Mouse (Mus musculus): ENCODE data around the gene Ddit4. TPM values are rescaled to one million over a fixed set of nuclear protein-coding genes. Genes with fewer than 3 reads are reported as not detected.
A peak's percentile ranks its signal among the peaks of the same experiment; 100 is the strongest.

The Ddit4 gene
- polyA plus RNA-seq, 1 experiment from 2014 or later, result 97.1 TPM

GRCm38 (mm10) chr10:59974191-59974664 is 22.6 kb upstream of the Ddit4 start:
- Histone ChIP-seq H3K9me3 (ENCODE audit: control insufficient read depth, low read length) (no peaks in the 10 kb centered on the region), H3K27ac (ENCODE audit: low read depth, low read length) (peak overlapping the region; percentile 59), H3K9ac (ENCODE audit: low read depth, low read length) (peak overlapping the region; percentile 4; the same call in 1 of the 2 replicates), H3K4me1 (ENCODE audit: control insufficient read depth, insufficient read depth, low read depth, low read length) (peaks cover 27% of the 10 kb centered on the region), H3K27me3 (replicated peaks; ENCODE audit: control insufficient read depth, insufficient read depth, low read length) (no peaks in the 10 kb centered on the region), H3K4me3 (ENCODE audit: low read length) (no peak overlapping the region), H3K4me2 (ENCODE audit: low read length) (0 out of 2 replicates have a peak overlapping the region, but pooled peaks have one; percentile 7), H3K36me3 (ENCODE audit: control insufficient read depth, insufficient read depth, low read length) (no peaks in the 10 kb centered on the region)
- WGBS, result 12% methylated on average over 6 of the region's 6 CpGs
- no peak for ATAC-seq

GRCm38 (mm10) chr10:59973400-59973799 is 21.8 kb upstream of the Ddit4 start:
- ATAC-seq, result no peak
- Histone ChIP-seq H3K9me3 (ENCODE audit: control insufficient read depth, low read length) (no peaks in the 10 kb centered on the region), H3K36me3 (ENCODE audit: control insufficient read depth, insufficient read depth, low read length) (no peaks in the 10 kb centered on the region), H3K4me1 (ENCODE audit: control insufficient read depth, insufficient read depth, low read depth, low read length) (peaks cover 25% of the 10 kb centered on the region), H3K4me3 (ENCODE audit: low read length) (no peak overlapping the region), H3K27ac (ENCODE audit: low read depth, low read length) (no peak overlapping the region), H3K4me2 (ENCODE audit: low read length) (no peak overlapping the region), H3K9ac (ENCODE audit: low read depth, low read length) (no peak overlapping the region), H3K27me3 (replicated peaks; ENCODE audit: control insufficient read depth, insufficient read depth, low read length) (no peaks in the 10 kb centered on the region)
- 91% methylated on average over 4 of the region's 4 CpGs for WGBS

GRCm38 (mm10) chr10:59972999-59973398 is 21.4 kb upstream of the Ddit4 start:
- Histone ChIP-seq H3K9ac (ENCODE audit: low read depth, low read length) (no peak overlapping the region), H3K4me1 (ENCODE audit: control insufficient read depth, insufficient read depth, low read depth, low read length) (peaks cover 22% of the 10 kb centered on the region), H3K36me3 (ENCODE audit: control insufficient read depth, insufficient read depth, low read length) (no peaks in the 10 kb centered on the region), H3K27ac (ENCODE audit: low read depth, low read length) (no peak overlapping the region; the same call in 1 of the 2 replicates), H3K27me3 (replicated peaks; ENCODE audit: control insufficient read depth, insufficient read depth, low read length) (no peaks in the 10 kb centered on the region), H3K4me3 (ENCODE audit: low read length) (no peak overlapping the region), H3K9me3 (ENCODE audit: control insufficient read depth, low read length) (no peaks in the 10 kb centered on the region), H3K4me2 (ENCODE audit: low read length) (no peak overlapping the region)
- no peak for ATAC-seq
- 79% methylated on average over 6 of the region's 6 CpGs for whole genome bisulfite sequencing

GRCm38 (mm10) chr10:59972534-59972933 is 20.9 kb upstream of the Ddit4 start:
- Histone ChIP-seq H3K4me2 (ENCODE audit: low read length) (no peak overlapping the region), H3K36me3 (ENCODE audit: control insufficient read depth, insufficient read depth, low read length) (no peaks in the 10 kb centered on the region), H3K9ac (ENCODE audit: low read depth, low read length) (no peak overlapping the region), H3K27me3 (replicated peaks; ENCODE audit: control insufficient read depth, insufficient read depth, low read length) (no peaks in the 10 kb centered on the region), H3K4me3 (ENCODE audit: low read length) (no peak overlapping the region), H3K27ac (ENCODE audit: low read depth, low read length) (peak overlapping the region; percentile 27; the same call in 1 of the 2 replicates), H3K4me1 (ENCODE audit: control insufficient read depth, insufficient read depth, low read depth, low read length) (peaks cover 22% of the 10 kb centered on the region), H3K9me3 (ENCODE audit: control insufficient read depth, low read length) (no peaks in the 10 kb centered on the region)
- 37% methylated on average over 2 of the region's 2 CpGs for WGBS
- no peak for ATAC-seq

GRCm38 (mm10) chr10:59971813-59972212 is 20.2 kb upstream of the Ddit4 start:
- H3K9me3 ChIP-seq (ENCODE audit: control insufficient read depth, low read length), result no peaks in the 10 kb centered on the region
- no peak overlapping the region for H3K9ac ChIP-seq (ENCODE audit: low read depth, low read length)
- 94% methylated on average over 8 of the region's 8 CpGs for WGBS
- ATAC-seq, result no peak
- H3K4me3 ChIP-seq (ENCODE audit: low read length), result no peak overlapping the region
- H3K27me3 ChIP-seq (replicated peaks; ENCODE audit: control insufficient read depth, insufficient read depth, low read length), result no peaks in the 10 kb centered on the region
- H3K4me2 ChIP-seq (ENCODE audit: low read length), result no peak overlapping the region
- no peak overlapping the region for H3K27ac ChIP-seq (ENCODE audit: low read depth, low read length)
- H3K4me1 ChIP-seq (ENCODE audit: control insufficient read depth, insufficient read depth, low read depth, low read length), result peaks cover 22% of the 10 kb centered on the region
- H3K36me3 ChIP-seq (ENCODE audit: control insufficient read depth, insufficient read depth, low read length), result no peaks in the 10 kb centered on the region

- WGBS, result 28% methylated on average over 6 of the region's 6 CpGs
- Histone ChIP-seq H3K27me3 (replicated peaks; ENCODE audit: control insufficient read depth, insufficient read depth, low read length) (no peaks in the 10 kb centered on the region), H3K27ac (ENCODE audit: low read depth, low read length) (peak overlapping the region; percentile 94), H3K4me2 (ENCODE audit: low read length) (peak overlapping the region; percentile 64), H3K4me3 (ENCODE audit: low read length) (peak overlapping the region; percentile 50), H3K9ac (ENCODE audit: low read depth, low read length) (peak overlapping the region; percentile 87), H3K36me3 (ENCODE audit: control insufficient read depth, insufficient read depth, low read length) (no peaks in the 10 kb centered on the region), H3K9me3 (ENCODE audit: control insufficient read depth, low read length) (no peaks in the 10 kb centered on the region), H3K4me1 (ENCODE audit: control insufficient read depth, insufficient read depth, low read depth, low read length) (peaks cover 22% of the 10 kb centered on the region)
- ATAC-seq, result no peak
Measured at GRCm38 (mm10) chr10:59970450-59971062, 18.9 kb upstream of the Ddit4 start.

GRCm38 (mm10) chr10:59969821-59970449 is 18.3 kb upstream of the Ddit4 start:
- Histone ChIP-seq H3K4me1 (ENCODE audit: control insufficient read depth, insufficient read depth, low read depth, low read length) (peaks cover 25% of the 10 kb centered on the region), H3K4me3 (ENCODE audit: low read length) (peak overlapping the region; percentile 50), H3K36me3 (ENCODE audit: control insufficient read depth, insufficient read depth, low read length) (no peaks in the 10 kb centered on the region), H3K9me3 (ENCODE audit: control insufficient read depth, low read length) (no peaks in the 10 kb centered on the region), H3K4me2 (ENCODE audit: low read length) (peak overlapping the region; percentile 64), H3K27ac (ENCODE audit: low read depth, low read length) (peak overlapping the region; percentile 94), H3K9ac (ENCODE audit: low read depth, low read length) (peak overlapping the region; percentile 87), H3K27me3 (replicated peaks; ENCODE audit: control insufficient read depth, insufficient read depth, low read length) (no peaks in the 10 kb centered on the region)
- WGBS, result under 1% methylated on average over 25 of the region's 25 CpGs
- ATAC-seq, result peak; percentile 79

- Histone ChIP-seq H3K4me1 (ENCODE audit: control insufficient read depth, insufficient read depth, low read depth, low read length) (peaks cover 17% of the 10 kb centered on the region), H3K4me3 (ENCODE audit: low read length) (no peak overlapping the region), H3K27ac (ENCODE audit: low read depth, low read length) (no peak overlapping the region), H3K36me3 (ENCODE audit: control insufficient read depth, insufficient read depth, low read length) (no peaks in the 10 kb centered on the region), H3K9ac (ENCODE audit: low read depth, low read length) (no peak overlapping the region), H3K4me2 (ENCODE audit: low read length) (no peak overlapping the region), H3K27me3 (replicated peaks; ENCODE audit: control insufficient read depth, insufficient read depth, low read length) (no peaks in the 10 kb centered on the region), H3K9me3 (ENCODE audit: control insufficient read depth, low read length) (no peaks in the 10 kb centered on the region)
- ATAC-seq, result no peak
- 80% methylated on average over 6 of the region's 6 CpGs for WGBS
Measured at GRCm38 (mm10) chr10:59967309-59967942, 15.8 kb upstream of the Ddit4 start.

GRCm38 (mm10) chr10:59966743-59967142 is 15.1 kb upstream of the Ddit4 start:
- no peak overlapping the region for H3K27ac ChIP-seq (ENCODE audit: low read depth, low read length)
- H3K4me3 ChIP-seq (ENCODE audit: low read length), result no peak overlapping the region
- H3K9ac ChIP-seq (ENCODE audit: low read depth, low read length), result no peak overlapping the region
- H3K4me1 ChIP-seq (ENCODE audit: control insufficient read depth, insufficient read depth, low read depth, low read length), result peaks cover 17% of the 10 kb centered on the region
- no peaks in the 10 kb centered on the region for H3K9me3 ChIP-seq (ENCODE audit: control insufficient read depth, low read length)
- no peak for ATAC-seq
- WGBS, result 91% methylated on average over 6 of the region's 6 CpGs
- no peaks in the 10 kb centered on the region for H3K36me3 ChIP-seq (ENCODE audit: control insufficient read depth, insufficient read depth, low read length)
- H3K4me2 ChIP-seq (ENCODE audit: low read length), result no peak overlapping the region
- no peaks in the 10 kb centered on the region for H3K27me3 ChIP-seq (replicated peaks; ENCODE audit: control insufficient read depth, insufficient read depth, low read length)
